ENCODE assay signal across 8 mouse cellular contexts in genomic region chr2:121007925-121008663, GRCm38 (mm10). TPM values are rescaled to one million over a fixed set of nuclear protein-coding genes. Genes with fewer than 3 reads are reported as not detected.
DNase-seq lines count a peak whose midpoint lies in the region; ATAC-seq and TF ChIP-seq lines count a peak whose summit lies in the region.

TSS of gene Ccndbp1 (plus strand) at chr2:121008403.

- WGBS in hindbrain, postnatal 0 days = 2% methylated on average over 34 of the region's 34 CpGs

- H3K27ac ChIP-seq in gastrocnemius, adult 2 months = peak within 1 kb of the TSS; percentile 85
- peak within 1 kb of the TSS; percentile 61 for H3K27ac ChIP-seq in hindbrain, postnatal 0 days
- H3K27ac ChIP-seq in left cerebral cortex, adult 2 months = peak within 1 kb of the TSS; percentile 84

- peak within 1 kb of the TSS; percentile 79 for H3K4me3 ChIP-seq in gastrocnemius, adult 2 months
- H3K4me3 ChIP-seq in hindbrain, postnatal 0 days (ENCODE audit: low read length) = peak within 1 kb of the TSS; percentile 82
- peak within 1 kb of the TSS; percentile 88 for H3K4me3 ChIP-seq in left cerebral cortex, adult 2 months

- peak within 1 kb of the TSS; percentile 93 for H3K4me2 ChIP-seq in hindbrain, postnatal 0 days (ENCODE audit: low read depth, low read length)

- peak; percentile 98 for DNase-seq in ZHBTc4 (ENCODE audit: low read depth, low spot score)
- peak; percentile 95 for DNase-seq in gastrocnemius, adult 2 months
- peak; percentile 94 for DNase-seq in hindbrain, postnatal 0 days (ENCODE audit: low spot score)
- peak; percentile 74 to 83 for DNase-seq in left cerebral cortex, adult 2 months (ENCODE audit: extremely low spot score in 1 of 2, low spot score in 2 of 2)
- DNase-seq in right cerebral cortex, adult 2 months (ENCODE audit: low spot score in 2 of 2) = peak; percentile 83 to 88
- DNase-seq in urinary bladder, postnatal 14 days (ENCODE audit: low spot score) = peak; percentile 94

- H3K36me3 ChIP-seq in hindbrain, postnatal 0 days (ENCODE audit: insufficient read depth, low read length) = peaks cover 19% of the 10 kb centered on the region

- no peaks in the 10 kb centered on the region for H3K9me3 ChIP-seq in hindbrain, postnatal 0 days (ENCODE audit: low read length)

- H3K9ac ChIP-seq in hindbrain, postnatal 0 days (replicated peaks; ENCODE audit: low read length) = peak within 1 kb of the TSS; percentile 71

- peak; percentile 96 for ATAC-seq in common myeloid progenitor, adult 5-6 weeks (replicated peaks; ENCODE audit: low read depth, poor library complexity, severe bottlenecking)
- peak; percentile 98 for ATAC-seq in hindbrain, postnatal 0 days
- ATAC-seq in megakaryocyte, adult 5-6 weeks (ENCODE audit: poor library complexity, severe bottlenecking) = peak; percentile 97

- intact Hi-C loops in gastrocnemius, adult 2 months (cut with DNase I) = no loop called here
- intact Hi-C loops in left cerebral cortex, adult 2 months (cut with DNase I) = loop anchor here (2.0 kb wide), 1 partner anchor 31 kb away; the partner anchor contains the start of gene Tmem62

- H3K27me3 ChIP-seq in hindbrain, postnatal 0 days (ENCODE audit: insufficient read depth, low read length) = no peaks in the 10 kb centered on the region

- TF ChIP-seq CTCF in gastrocnemius, adult 2 months (IDR thresholded peaks at IDR 0.05) = no peak
- TF ChIP-seq CTCF in hindbrain, postnatal 0 days (IDR thresholded peaks at IDR 0.05; ENCODE audit: low read depth) = no peak
- TF ChIP-seq CTCF in left cerebral cortex, adult 2 months (IDR thresholded peaks at IDR 0.05) = no peak

- H3K4me1 ChIP-seq in hindbrain, postnatal 0 days (ENCODE audit: insufficient read depth, low read length) = no peaks in the 10 kb centered on the region

RNA-seq across cellular contexts. Expression of gene Ccndbp1, which starts in this region (rescaled TPM):
- total RNA-seq in common myeloid progenitor, adult 5-6 weeks (2017) = 34.7 and 53.0 TPM in 2 replicates
- 10 to 100 TPM; 20.9 to 21.1 TPM for total RNA-seq in gastrocnemius, adult 2 months (2021)
- total RNA-seq in hindbrain, postnatal 0 days (2014; rRNA removed) = 40.0 and 42.3 TPM in 2 replicates
- polyA plus RNA-seq in hindbrain, postnatal 0 days (2015; fragmentation: Nextera tagmentation; extraction: Ambion mirVana) = 76.5 and 80.2 TPM in 2 replicates
- 10 to 100 TPM; 57.0 to 57.6 TPM for total RNA-seq in left cerebral cortex, adult 2 months (2021)
- 66.8 and 74.7 TPM in 2 replicates for total RNA-seq in megakaryocyte, adult 5-6 weeks (2015)
- 63.0 and 69.7 TPM in 2 replicates for total RNA-seq in megakaryocyte, adult 5-6 weeks (2017)

Comparison
In these comparisons a context has a peak if more than half of its experiments do, and no peak if none do; other contexts are left out.
1. Peak in every context shown above with its lines: DNase-seq, ATAC-seq, H3K4me3 ChIP-seq and H3K27ac ChIP-seq.